Mouse (Mus musculus): ENCODE results near the gene Fam84b. TPM values are rescaled to one million over a fixed set of nuclear protein-coding genes. Genes with fewer than 3 reads are reported as not detected.
A peak's percentile ranks its signal among the peaks of the same experiment; 100 is the strongest.

Gene Fam84b
- total RNA-seq, 2 experiments from 2014 or later: 3.1 to 3.4 TPM

GRCm38 (mm10) chr15:60834598-60835571 lies 18.7 kb downstream of the Fam84b start:
- no peak for ATAC-seq (replicated peaks; ENCODE audit: low FRiP score, low TSS enrichment, poor library complexity, severe bottlenecking)

DNA sequence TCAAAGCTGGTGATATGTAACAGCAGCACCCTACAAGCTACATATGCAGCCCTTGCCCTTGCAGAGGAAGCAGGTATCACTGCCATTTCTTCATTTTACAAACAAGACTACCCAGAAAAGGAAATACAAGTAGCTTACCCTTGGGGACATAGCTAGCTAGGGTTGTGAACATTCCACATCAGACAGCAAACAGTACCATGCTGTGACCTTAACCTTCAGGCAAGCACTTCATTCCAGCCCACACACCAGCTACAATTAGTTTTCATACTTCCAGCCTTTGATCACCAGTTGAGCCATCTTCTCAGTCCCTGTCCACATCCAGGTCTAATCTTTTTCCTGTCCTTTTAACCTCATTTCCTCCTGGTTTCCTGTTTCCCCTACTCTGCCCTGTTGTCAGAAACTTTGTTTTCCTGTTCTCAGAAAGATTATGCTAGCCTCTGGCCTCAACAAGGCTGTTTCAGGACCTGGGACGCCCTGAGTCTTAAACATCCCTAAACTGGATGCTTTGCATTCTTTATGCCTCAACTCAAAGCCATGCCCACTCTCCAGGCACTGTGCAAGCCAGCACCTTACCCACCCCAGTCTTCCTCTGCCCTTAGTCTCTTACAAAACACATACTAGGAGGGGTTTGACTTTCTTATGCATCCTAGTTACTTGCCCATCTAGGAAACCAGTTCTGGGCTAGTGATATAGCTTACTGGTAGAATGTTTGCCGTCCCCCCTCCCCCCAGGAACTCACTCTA lies 19.9 kb downstream of the Fam84b start:
- no peak for ATAC-seq (replicated peaks; ENCODE audit: low FRiP score, low TSS enrichment, poor library complexity, severe bottlenecking)

DNA sequence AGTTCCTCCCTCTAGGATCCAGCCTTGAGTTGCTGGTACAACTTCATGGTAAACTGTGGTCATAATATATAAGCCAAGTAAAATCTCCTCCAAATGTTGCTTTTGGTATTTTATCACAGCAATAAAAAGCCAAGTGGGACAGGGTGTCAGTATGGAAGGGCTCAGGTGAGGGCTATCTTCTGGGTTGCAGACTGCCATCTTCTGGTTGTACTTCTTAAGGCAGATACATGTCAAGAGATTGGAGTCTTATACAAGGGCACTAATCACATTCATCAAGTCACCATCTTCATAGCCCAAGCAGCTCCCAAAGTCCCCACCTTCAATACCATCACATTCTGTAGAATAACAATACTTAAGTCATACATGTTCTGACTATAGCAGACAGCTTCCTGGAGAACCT lies 21.0 kb downstream of the Fam84b start:
- ATAC-seq (replicated peaks; ENCODE audit: low FRiP score, low TSS enrichment, poor library complexity, severe bottlenecking): peak; percentile 53

- no peak for ATAC-seq (replicated peaks; ENCODE audit: low FRiP score, low TSS enrichment, poor library complexity, severe bottlenecking)
These were observed 27.4 kb downstream of the Fam84b start for GRCm38 (mm10) chr15:60826226-60826625.

DNA sequence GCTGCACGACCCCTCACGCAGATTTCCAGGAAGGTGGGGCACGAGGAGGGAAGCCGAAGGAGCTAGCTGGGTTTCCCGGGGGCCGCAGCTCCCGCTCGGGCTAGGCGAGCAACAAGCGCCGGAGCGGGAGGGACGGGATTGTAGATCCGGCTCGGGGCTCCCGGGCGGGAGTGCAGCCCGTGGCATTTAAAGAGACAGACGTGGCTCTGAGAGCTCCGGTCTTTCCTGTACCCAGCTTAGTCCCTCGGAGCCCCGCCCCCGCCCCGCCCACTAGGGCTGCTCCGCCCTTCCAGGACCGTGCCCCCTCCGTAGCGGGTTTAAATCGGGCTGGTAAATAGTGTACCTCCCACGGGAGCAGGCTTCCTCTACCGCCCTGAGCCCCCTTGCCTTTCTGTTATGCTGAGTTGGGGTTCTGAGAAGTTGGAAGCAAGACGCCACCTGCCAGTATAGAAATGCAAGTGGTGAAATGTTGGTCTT lies 28.8 kb downstream of the Fam84b start:
- ATAC-seq (replicated peaks; ENCODE audit: low FRiP score, low TSS enrichment, poor library complexity, severe bottlenecking): peak; percentile 82

- peak; percentile 36 for ATAC-seq (replicated peaks; ENCODE audit: low FRiP score, low TSS enrichment, poor library complexity, severe bottlenecking)
These were observed 29.5 kb downstream of the Fam84b start for GRCm38 (mm10) chr15:60823870-60824709.

DNA sequence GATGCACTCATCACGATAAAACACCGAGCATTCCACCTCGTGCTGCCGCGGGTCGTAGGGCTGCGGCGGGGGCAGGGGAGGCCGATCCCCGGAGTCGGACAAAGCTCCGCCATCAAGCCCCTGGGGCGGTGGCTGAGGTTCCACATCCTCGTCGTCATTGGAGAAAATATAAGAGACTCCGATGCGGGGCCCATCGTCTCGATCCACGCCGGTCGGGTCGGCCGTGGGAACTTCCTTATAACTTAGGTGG lies 30.0 kb downstream of the Fam84b start:
- peak; percentile 22 for ATAC-seq (replicated peaks; ENCODE audit: low FRiP score, low TSS enrichment, poor library complexity, severe bottlenecking)

- ATAC-seq (replicated peaks; ENCODE audit: low FRiP score, low TSS enrichment, poor library complexity, severe bottlenecking): peak; percentile 80
These were observed 30.6 kb downstream of the Fam84b start for GRCm38 (mm10) chr15:60822803-60823619.

DNA sequence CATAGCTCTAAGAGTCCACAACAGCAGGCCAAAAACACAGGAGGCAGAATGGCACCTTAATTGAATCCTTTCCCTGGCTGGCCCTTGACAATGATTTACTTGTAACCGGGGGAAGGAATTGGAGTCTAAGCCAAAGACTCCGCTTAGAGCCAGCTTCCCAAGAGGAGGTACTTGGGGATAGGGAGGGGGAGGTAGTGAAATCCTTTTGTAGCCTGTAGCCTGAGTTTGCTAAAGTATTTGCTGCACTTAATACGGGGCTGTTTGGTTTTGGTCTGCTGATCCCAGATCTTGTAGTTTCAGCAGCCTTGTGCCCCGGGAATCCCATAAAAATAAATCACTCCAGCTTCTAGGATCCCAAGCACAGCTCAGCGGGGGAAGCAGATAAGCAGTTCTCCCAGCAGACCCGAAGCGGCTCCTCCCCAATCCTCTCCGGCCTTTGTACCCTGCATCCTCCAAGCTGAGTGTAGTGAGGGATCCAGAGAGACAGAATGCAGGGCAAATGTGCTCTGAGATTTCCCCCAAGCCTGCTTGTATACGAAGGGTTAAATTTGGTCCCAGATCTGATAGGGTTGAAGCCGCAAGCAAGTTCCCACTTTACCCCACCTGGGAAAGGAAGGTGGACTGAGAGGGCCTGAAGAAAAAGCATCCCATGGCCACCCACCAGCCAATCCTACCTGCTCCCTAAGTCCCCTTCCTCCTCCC lies 31.3 kb downstream of the Fam84b start:
- ATAC-seq (replicated peaks; ENCODE audit: low FRiP score, low TSS enrichment, poor library complexity, severe bottlenecking): no peak

DNA sequence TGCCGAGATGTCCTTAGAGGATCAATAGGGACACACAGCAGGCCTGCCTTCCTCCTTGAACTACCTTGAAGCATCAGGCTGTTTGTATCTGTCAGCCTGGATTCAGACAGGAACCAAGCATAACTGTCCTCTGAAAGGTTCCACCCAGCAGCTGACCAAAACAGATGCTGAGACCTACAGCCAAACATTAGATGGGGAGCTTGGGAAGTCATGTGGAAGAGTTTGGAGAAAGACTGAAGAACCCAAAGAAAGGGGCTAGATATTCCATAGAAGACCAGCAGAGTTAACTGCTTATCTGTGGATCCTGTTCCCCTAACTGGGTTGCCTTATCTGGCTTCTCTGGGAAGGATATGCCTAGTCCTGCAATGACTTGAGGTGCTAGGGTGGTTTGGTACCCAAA lies 35.1 kb downstream of the Fam84b start:
- no peak for ATAC-seq (replicated peaks; ENCODE audit: low FRiP score, low TSS enrichment, poor library complexity, severe bottlenecking)

DNA sequence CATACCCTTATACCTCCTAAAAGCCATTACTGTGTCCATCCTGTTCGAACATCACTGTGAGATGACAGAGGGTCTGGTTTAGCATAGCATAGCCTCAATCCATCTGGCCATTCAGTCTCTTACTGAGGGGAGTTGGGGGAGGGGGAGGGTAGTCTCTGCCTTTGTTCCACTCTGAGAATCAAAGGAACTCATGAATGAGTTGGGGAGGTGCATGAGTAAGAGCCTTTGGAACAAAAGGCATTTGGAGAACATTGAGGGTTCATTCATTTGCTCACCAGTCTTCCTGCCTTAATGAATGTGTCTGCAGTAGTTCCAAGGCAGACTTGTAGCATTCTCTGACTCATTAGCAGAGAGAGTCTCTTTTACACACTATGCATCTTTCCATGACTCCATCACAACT lies 37.1 kb downstream of the Fam84b start:
- no peak for ATAC-seq (replicated peaks; ENCODE audit: low FRiP score, low TSS enrichment, poor library complexity, severe bottlenecking)

- ATAC-seq (replicated peaks; ENCODE audit: low FRiP score, low TSS enrichment, poor library complexity, severe bottlenecking): no peak
These were observed 39.0 kb downstream of the Fam84b start for GRCm38 (mm10) chr15:60814542-60814941.

DNA sequence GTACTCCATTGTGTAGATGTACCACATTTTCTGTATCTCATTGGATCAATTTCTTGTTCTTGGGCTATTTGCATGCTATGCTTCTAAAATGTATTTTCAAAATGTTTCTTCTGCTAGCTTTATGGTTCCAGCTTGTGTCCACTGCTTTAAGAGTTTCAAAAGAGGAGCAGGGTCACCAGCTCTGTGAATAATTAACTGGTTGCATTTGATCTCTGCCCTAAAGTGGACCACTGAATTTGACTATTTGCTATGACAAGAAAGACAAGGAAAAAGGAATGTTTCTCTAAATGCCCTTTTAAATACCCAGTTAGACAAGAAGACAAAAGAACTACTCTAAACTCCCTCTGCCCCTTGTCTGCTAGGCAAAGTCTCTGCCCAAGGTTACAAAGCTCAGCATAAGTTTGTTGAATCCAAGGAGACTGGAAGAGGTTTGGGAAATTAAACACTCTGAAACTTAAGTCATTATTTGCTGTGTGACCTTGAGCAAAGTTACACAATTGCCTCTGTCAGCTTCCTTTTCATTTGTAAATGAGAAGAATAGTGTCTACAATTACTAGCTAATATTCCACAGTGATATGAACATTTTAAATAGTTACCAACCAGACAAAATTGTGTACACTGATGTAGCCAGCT lies 60.4 kb downstream of the Fam84b start:
- no peak for ATAC-seq (replicated peaks; ENCODE audit: low FRiP score, low TSS enrichment, poor library complexity, severe bottlenecking)

DNA sequence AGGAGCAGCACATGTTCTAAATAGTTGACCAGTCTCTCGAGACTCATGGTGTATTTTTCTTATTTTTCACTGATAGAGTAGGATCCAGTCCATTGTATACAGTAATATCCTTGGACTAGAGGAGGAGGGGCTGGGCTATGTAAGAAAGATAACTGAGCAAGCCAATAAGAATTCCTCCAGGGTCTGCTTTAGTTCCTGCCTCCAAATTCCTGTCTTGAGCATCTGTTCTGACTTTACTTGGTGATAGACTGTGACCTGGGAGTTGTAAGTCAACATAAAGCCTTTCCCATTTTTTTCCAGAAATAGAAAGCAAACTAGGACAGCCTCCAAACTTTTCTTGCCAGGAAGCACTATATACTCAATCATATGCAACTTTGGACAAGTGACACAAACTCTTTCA lies 64.5 kb downstream of the Fam84b start:
- no peak for ATAC-seq (replicated peaks; ENCODE audit: low FRiP score, low TSS enrichment, poor library complexity, severe bottlenecking)

DNA sequence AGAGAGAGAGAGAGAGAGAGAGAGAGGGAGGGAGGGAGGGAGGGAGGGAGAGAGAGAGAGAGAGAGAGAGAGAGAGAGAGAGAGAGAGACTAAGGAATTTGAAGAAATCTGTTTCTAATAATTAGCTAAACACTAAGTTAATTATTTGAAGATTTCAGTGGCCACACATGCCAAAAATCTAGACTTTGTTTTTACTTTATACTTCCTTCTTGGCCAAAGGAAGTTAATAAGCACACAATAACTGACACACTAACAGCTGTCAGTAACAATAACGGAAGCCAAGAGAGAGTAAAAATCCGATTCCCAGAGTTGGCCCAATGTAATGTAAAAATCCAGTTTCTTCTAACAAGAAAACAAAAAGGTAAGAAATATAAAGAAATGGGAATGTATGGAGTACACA lies 69.8 kb downstream of the Fam84b start:
- ATAC-seq (replicated peaks; ENCODE audit: low FRiP score, low TSS enrichment, poor library complexity, severe bottlenecking): no peak

DNA sequence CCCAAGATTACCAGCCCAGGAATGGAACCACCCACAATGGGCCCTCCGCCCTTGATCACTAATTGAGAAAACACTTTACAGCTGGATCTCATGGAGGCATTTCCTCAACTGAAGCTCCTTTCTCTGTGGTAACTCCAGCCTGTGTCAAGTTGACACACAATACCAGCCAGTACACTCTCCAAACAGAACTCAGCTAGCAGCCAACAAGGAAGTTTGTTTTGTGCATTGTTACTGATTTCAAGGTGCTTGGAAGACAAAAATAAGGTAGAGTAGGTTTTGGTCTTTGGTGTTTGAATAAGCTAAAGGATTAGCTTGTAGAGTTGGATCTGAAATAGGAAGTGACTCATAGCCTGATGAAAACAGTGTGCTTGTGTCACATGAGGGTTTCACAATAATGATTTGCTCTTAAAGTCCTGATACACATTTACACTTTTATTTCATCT lies 74.0 kb downstream of the Fam84b start:
- ATAC-seq (replicated peaks; ENCODE audit: low FRiP score, low TSS enrichment, poor library complexity, severe bottlenecking): no peak

DNA sequence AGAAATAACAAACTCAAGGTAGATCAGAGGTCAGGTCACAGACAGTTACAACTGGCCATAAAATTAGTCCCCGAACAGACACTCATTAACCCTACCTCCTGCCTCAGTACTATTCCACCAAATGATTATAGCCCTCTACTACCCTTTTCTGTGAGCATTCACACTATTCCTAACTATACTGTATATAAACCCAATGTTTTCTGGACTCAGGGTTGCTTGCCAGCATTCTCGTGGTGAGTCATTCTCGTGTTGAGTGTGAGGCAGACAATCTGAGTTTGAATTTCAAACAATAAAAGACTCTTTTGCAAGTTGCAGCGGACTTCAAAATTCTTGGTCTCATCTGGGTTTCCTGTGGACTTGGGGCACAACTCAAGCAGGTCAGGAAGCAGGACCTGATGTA lies 74.5 kb downstream of the Fam84b start:
- no peak for ATAC-seq (replicated peaks; ENCODE audit: low FRiP score, low TSS enrichment, poor library complexity, severe bottlenecking)

Data from megakaryocyte-erythroid progenitor cell, adult 5-6 weeks (primary cell).